Mouse (Mus musculus) brain, embryonic 14.5 days (tissue): ENCODE measurements at regions not wholly inside any gene's neighbourhood (a gene's known extent, or its start where the extent isn't known, plus 50 kb on each side); places are given as distances from the start of the nearest gene placed in this dataset.

ENCODE experiments used
- DNase-seq: peaks from one replicate; pipeline ENCODE4 v3.0.0-alpha.2; 2011; ENCODE audit warnings: low read depth
- CTCF ChIP-seq: fragments of 200-500 bp; IDR thresholded peaks from 2 replicates; pipeline ENCODE4 v1.5.1; 2012; ENCODE audit warnings: inconsistent platforms, mild to moderate bottlenecking, moderate library complexity, borderline replicate concordance; ENCODE audit not compliant: insufficient read depth, insufficient read length; ENCODE audit errors: extremely low read depth
- POLR2A ChIP-seq: fragments of 200-500 bp; IDR thresholded peaks from 2 replicates; pipeline ENCODE4 v1.6.1; 2012; ENCODE audit warnings: mild to moderate bottlenecking, inconsistent platforms, borderline replicate concordance; ENCODE audit not compliant: poor library complexity, insufficient read depth, insufficient read length, severe bottlenecking; ENCODE audit errors: extremely low read depth

DNA sequence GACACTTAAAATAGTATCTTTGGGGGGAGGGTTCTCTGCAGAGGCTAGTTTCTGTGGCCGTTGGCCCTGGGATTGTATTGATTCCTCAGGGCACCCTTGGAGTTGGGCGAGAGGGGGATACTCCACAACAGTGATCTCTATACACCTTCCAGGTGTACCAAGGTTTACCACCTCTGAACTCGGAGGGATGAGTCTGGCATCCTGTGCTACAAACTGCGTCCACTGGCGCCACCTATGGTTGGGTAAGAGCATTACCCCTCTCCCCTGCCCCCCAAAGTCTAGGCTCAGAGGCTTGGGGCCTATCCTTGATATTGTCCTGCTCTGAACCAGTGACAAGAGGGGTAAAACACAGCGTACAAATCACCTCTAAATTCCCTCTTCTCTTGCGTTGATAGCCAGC, 62.2 kb downstream of the Gm17728 start:
- peak; percentile 13; the same call in 1 of the 2 replicates for TF ChIP-seq CTCF
- TF ChIP-seq POLR2A: no peak
- no peak for DNase-seq

DNA sequence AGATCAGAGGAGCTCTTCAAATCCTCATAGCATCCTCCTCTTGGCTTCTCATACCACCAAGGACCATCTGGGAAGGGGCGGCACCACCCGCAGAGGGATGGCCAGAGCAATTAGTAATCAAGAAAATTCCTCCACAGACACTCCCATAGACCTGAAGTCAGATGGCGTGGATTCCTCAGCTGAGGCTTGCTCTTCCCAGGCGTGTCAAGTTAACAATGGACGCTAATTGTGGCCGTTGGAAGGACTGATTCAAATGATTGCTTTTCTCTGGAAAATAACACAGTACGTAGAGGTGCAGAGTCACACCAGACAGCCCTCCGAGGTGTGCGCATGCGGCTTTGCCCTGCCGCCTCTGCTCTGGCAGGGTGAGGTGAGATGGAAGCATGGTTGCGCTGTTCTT, 62.7 kb downstream of the Gm17728 start:
- TF ChIP-seq CTCF (no peak), POLR2A (no peak)
- peak; percentile 27 for DNase-seq

DNA sequence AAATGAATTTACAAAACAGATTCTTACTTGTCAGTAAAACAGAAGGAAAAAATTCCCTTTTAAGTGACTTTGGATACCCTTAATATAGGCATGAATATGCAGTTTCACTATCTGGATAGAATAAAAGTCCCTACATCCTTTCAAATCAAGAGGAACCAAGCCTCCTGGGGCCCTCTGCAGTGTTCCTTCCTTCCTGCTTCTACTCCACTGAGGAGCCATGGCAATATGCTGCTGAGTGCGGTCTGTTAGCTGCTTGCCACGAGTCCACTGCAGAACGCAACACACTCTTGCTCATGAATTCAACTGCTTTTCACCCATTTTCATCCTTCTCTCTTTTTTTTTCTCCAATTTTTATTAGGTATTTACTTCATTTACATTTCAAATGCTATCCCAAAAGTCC, 107.5 kb downstream of the Gm17728 start:
- DNase-seq: no peak
- TF ChIP-seq CTCF (no peak), POLR2A (no peak)

DNA sequence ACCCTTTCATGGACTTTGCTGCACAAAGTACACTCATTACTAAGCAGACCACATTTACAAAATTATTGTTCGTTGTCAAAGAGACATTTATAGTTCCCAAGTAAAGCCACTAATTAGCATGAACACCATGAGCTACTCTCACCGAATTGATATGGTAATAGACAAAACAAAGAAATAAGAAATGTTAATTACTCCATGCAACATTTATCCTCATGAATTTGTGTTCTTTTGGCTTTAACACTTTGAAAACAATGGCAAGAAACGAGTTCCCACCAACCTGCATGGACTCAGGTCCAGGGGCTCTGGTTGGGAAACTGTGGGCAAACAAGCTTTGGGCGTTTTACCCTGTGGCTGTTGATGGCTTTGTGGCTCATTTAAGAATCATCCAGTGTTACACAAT, 114.2 kb downstream of the Gm17728 start:
- peak; percentile 88 for DNase-seq
- TF ChIP-seq POLR2A (no peak), CTCF (no peak)

DNA sequence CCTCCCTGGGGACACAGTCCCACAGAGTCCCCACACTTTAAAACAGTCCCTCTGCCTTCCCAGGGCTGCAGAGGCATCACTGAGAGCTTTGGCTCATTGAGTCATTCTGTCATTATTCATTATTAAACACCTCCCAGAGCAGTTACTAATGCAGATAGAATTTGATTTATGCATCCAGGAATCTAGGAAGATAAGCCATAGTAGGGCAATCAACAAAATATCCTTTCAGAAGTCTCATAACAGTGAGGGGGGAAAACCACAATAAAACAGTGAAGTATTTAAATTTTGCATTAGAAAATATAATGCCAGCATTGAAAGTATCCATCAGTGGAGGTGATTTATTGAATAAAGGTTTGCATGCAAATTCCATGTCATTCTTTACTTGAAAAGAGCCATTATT, 116.5 kb downstream of the Gm17728 start:
- no peak for DNase-seq
- TF ChIP-seq CTCF: no peak

DNA sequence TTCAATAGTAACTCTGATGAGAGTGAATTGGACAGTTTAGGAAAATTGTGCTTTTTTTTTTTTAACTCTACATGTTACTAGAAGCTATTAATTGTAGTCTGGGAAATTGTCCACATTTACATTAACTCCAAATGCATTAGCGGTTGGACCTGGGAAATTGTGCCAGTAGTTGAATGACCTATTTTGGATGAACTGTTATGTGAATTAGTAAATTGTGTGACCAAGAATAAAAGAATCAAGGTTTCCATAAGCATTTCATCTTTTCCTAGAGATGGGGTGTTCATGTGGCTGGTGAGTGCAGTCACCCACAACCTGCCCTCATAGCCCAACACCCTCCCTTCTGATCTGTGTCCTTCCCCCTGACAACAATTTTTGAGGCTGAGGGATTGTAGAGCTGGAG, 118.3 kb downstream of the Gm17728 start:
- no peak for DNase-seq
- no peak for TF ChIP-seq POLR2A
- TF ChIP-seq CTCF: no peak

DNA sequence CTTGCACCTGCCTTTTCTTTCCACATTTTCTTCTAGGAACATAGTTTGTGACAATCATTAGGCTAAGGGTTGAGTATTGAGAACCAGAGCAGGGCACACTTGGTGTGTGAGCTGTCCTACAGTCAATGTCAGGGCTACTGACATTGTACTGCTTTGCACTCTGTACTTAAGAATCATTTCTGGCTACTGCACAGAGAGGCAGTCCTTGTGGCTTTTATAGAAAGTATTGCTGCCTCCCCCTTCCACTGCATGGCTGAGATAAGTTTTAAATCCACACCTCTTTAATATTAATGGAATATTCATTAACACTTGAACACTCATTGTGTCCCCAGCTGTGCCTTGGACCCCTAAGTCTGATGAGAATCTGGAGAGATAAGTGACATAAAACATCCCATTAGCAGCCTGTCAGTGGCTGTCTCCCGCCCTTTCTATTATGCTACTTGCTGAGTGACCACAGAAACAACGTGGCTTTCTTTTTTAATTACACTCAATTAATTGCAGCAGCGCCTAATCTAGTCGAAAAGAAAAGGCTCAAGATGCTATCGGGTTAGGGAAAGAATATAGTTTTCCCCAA, 121.5 kb downstream of the Gm17728 start:
- TF ChIP-seq CTCF (no peak), POLR2A (no peak)
- DNase-seq: peak; percentile 95

DNA sequence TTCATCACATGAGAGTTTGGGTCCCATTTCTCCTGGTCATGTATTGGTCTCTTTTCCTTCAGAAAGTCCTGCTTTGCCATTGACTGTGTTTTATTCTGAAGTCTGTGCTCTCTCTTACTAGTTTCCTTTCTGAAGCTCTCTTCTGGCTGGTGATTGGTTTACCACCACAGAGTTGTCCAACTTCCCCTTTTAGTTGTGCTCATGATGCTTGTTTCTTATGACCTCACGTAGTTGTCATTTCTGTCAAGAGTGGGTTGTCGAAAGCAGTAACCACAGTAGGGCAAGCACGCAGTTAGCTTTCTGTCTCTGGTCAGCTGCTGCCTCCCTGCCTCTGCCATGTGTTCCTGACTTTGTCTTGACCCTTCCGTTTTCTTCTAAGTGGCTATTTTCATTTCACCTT, 112.0 kb downstream of the Pabpc6 start:
- no peak for TF ChIP-seq CTCF
- TF ChIP-seq POLR2A: no peak
- no peak for DNase-seq

DNA sequence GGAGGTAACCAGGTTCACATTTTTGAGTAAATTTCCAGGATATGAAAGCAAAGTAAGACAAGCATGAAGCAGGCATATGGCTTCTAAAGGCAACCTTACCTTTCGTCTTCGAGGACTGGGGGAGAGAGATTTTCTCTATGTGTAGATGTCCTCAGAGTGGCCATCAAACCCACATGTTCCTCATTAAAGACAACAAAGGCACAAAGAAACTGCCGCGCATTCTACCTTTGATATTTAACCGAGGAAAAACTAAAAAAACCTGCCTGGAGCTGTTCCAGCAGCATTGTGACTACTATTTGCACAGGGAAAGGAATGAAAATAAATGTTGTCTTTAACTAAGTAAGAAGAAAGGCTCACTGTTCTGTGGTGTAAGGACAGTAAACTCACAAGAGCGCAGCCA, 102.7 kb downstream of the Pabpc6 start:
- peak; percentile 21 for DNase-seq
- no peak for TF ChIP-seq CTCF

DNA sequence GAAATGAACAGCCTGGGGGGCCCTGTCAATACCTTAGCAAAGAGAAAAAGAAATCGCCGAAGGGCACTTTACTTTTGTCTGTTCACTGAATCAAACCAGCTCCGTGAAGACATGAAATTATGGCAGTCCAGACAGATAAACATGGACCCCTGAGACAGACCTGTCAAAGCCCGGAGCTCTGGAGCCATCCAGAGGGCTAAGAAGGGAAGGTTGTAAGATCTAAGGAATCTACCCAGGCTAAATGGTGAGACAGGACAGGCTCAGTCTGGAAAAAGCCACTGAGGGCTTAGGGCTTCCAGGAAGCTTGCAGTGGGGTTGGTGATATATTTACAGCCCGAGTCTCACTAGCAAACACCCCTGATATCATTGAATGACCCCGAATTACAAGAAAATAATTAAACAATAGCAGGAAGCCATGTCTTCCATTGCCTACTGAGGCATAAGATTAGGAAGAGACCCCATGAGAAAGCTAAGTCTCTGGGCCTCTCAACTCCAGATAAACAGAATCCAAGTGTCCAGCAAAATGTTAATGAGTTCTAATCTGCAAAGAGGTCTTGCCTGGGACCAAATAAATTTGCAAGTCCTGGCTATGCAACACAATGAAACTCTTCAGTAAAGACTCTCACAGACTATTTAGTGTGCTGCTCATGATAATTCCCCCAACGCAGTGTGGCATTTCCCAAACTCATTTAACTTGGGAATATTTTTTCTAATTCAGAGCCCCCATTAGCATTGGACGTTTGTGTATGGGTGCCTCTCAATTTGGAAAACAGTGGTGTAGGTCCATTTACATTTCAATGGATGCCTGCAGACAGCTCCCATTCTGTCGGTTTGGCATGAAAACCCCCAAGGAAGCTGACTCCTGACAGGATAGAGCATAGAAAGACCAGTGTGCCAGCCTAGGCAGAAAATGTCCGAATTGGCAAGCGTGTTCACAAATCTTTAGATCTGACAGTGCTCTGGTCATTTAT, 89.8 kb downstream of the Pabpc6 start:
- DNase-seq: peak; percentile 97
- TF ChIP-seq POLR2A: no peak
- TF ChIP-seq CTCF: no peak

DNA sequence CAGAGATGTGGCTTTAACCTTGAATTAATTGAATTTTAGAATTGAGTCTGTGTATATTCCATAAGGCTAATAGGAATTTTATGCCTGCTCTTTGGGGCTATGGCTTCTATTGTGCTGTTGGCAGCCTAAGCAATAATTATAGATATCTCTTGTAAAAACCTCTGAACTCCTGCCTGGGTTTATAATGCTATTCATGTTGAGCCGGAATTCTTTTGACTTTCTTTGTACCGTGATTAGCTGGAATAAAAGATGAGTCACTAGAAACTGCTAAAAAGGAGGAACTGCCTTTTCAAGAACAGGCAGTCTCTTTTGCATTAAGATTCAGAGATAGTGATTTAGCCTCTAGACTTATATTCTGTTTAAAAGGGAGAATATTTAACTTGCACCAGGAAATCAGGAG, 71.4 kb downstream of the Pabpc6 start:
- no peak for TF ChIP-seq POLR2A
- no peak for TF ChIP-seq CTCF
- peak; percentile 56 for DNase-seq

DNA sequence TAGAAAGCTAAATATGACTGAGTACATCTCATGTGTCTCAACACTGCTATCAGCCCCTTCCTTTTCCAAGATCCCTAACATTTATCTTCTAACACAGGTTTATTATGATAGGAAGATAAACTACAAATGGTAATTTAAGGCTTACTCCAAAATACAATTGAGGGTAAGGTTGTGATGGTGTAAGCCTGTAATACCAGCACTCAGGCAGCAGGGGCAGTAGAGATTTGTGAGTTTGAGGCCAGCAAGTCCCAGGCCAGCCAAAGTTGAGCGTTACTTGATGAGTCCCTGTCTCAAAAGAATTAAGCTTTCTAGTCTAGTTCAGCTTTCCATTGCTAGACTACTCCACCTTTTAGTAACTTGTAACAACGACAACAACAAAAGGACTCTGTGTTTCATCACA, 69.1 kb downstream of the Pabpc6 start:
- TF ChIP-seq POLR2A (no peak), CTCF (peak; percentile 37; the same call in 1 of the 2 replicates)
- no peak for DNase-seq
